Mouse (Mus musculus) small intestine, adult 2 months (tissue): ENCODE results near the gene Armc7. TPM values are rescaled to one million over a fixed set of nuclear protein-coding genes. Genes with fewer than 3 reads are reported as not detected.

Experiments used
- H3K27ac ChIP-seq: fragments of 200-500 bp; 2 replicates; pipeline ENCODE4 v1.5.1; 2012; ENCODE audit warnings: low read depth, low read length, control low read depth, inconsistent platforms; ENCODE audit not compliant: insufficient read depth
- H3K27me3 ChIP-seq: fragments of 200-500 bp; 2 replicates; pipeline ENCODE4 v1.6.1; 2012; ENCODE audit warnings: mild to moderate bottlenecking, moderate library complexity, low read length, inconsistent platforms; ENCODE audit not compliant: control insufficient read depth, insufficient read depth
- H3K36me3 ChIP-seq: fragments of 200-500 bp; 2 replicates; pipeline ENCODE4 v1.6.1; 2012; ENCODE audit warnings: mild to moderate bottlenecking, low read length, control low read depth, inconsistent platforms; ENCODE audit not compliant: control insufficient read depth, insufficient read depth
- H3K4me1 ChIP-seq: fragments of 200-500 bp; 2 replicates; pipeline ENCODE4 v1.6.1; 2012; ENCODE audit warnings: low read length, inconsistent platforms, mixed read lengths; ENCODE audit not compliant: control insufficient read depth, insufficient read depth, insufficient read length
- H3K4me3 ChIP-seq: fragments of 200-500 bp; 2 replicates; pipeline ENCODE4 v1.5.1; 2012; ENCODE audit warnings: low read depth, mild to moderate bottlenecking, control low read depth, inconsistent platforms, low read length, moderate library complexity
- CTCF ChIP-seq: fragments of 200-500 bp; IDR thresholded peaks from 2 replicates; pipeline ENCODE4 v1.5.1; 2012; ENCODE audit warnings: low read depth, mild to moderate bottlenecking, control low read depth, inconsistent platforms, low read length, moderate library complexity, mixed read lengths; ENCODE audit not compliant: insufficient replicate concordance, insufficient read length; ENCODE audit errors: extremely low read depth
- POLR2A ChIP-seq: fragments of 200-500 bp; IDR thresholded peaks from 2 replicates; pipeline ENCODE4 v1.6.1; 2012; ENCODE audit warnings: low read depth, mild to moderate bottlenecking, control low read depth, inconsistent platforms, low read length, moderate library complexity
- WGBS: fragments of 180-500 bp; shearing (Covaris S2); methylation state at CpG from one replicate; pipeline ENCODE4 v1.1.7; 2018; 5-methylcytosine and 5-hydroxymethylcytosine counted together
- polyA plus RNA-seq: library from polyadenylated mRNA; depleted of rRNA; stranded (reverse); fragments of >200 nt; gene quantifications from 2 replicates; pipeline ENCODE4 v1.2.3, GENCODE M21; 2012

The Armc7 gene
- polyA plus RNA-seq, 1 experiment = 16.3 TPM

- Histone ChIP-seq H3K27me3 (no peaks in the 10 kb centered on the region), H3K27ac (peak within 1 kb of the TSS; percentile 97), H3K4me1 (peaks cover 15% of the 10 kb centered on the region; the same call in 1 of the 2 replicates), H3K36me3 (no peaks in the 10 kb centered on the region), H3K4me3 (peak within 1 kb of the TSS; percentile 76)
- under 1% methylated on average over 24 of the region's 24 CpGs for WGBS
- TF ChIP-seq CTCF = no peak
- TF ChIP-seq POLR2A = peak; percentile 100
These were observed 38.8 kb downstream of the Armc7 start, which contains the start of gene Jpt1 for GRCm38 (mm10) chr11:115514238-115514663. TSS of gene Jpt1 (minus strand) at chr11:115514387.

DNA sequence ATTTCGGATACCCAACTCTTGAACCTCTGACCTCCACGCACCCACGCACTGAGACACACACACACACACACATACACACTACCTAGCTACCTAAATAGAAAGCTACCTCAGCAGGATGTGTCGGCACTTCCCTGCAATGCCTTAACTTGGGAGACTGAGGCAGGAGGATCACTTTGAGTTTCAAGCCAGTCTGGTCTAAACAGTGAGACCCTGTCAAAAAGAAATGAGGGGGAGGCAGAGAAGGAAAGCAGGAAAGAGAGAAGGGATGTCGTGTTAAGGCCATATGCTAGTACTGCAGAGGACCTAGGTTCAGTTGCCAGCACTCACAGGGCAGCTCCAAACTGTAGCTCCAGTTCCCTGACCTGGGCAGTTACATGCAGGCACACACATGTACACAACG, 39.6 kb downstream of the Armc7 start:
- Histone ChIP-seq H3K36me3 (no peaks in the 10 kb centered on the region), H3K27ac (no peak overlapping the region), H3K4me3 (no peak overlapping the region), H3K4me1 (peaks cover 15% of the 10 kb centered on the region; the same call in 1 of the 2 replicates), H3K27me3 (no peaks in the 10 kb centered on the region)
- 62% methylated on average over 6 of the region's 6 CpGs for WGBS
- TF ChIP-seq CTCF = no peak
- no peak for TF ChIP-seq POLR2A

- no peak overlapping the region for H3K27ac ChIP-seq
- no peaks in the 10 kb centered on the region for H3K27me3 ChIP-seq
- H3K4me1 ChIP-seq = peaks cover 6% of the 10 kb centered on the region; the same call in 1 of the 2 replicates
- no peak overlapping the region for H3K4me3 ChIP-seq
- WGBS = 70% methylated on average over 5 of the region's 5 CpGs
- no peak for TF ChIP-seq POLR2A
- no peak for TF ChIP-seq CTCF
- no peaks in the 10 kb centered on the region for H3K36me3 ChIP-seq
These were observed 41.5 kb downstream of the Armc7 start for GRCm38 (mm10) chr11:115516942-115517341.

GRCm38 (mm10) chr11:115518693-115519092, 43.2 kb downstream of the Armc7 start:
- Histone ChIP-seq H3K27ac (no peak overlapping the region), H3K36me3 (peaks cover 7% of the 10 kb centered on the region; the same call in 1 of the 2 replicates), H3K4me3 (no peak overlapping the region), H3K27me3 (no peaks in the 10 kb centered on the region), H3K4me1 (peaks cover 2% of the 10 kb centered on the region; the same call in 1 of the 2 replicates)
- WGBS = 76% methylated on average over 9 of the region's 9 CpGs
- TF ChIP-seq POLR2A (no peak), CTCF (no peak)

GRCm38 (mm10) chr11:115519581-115519980, 44.1 kb downstream of the Armc7 start:
- Histone ChIP-seq H3K4me3 (no peak overlapping the region), H3K36me3 (peaks cover 11% of the 10 kb centered on the region), H3K27ac (no peak overlapping the region), H3K27me3 (no peaks in the 10 kb centered on the region), H3K4me1 (peaks cover 2% of the 10 kb centered on the region; the same call in 1 of the 2 replicates)
- TF ChIP-seq POLR2A (no peak), CTCF (no peak)
- WGBS = 83% methylated on average over 3 of the region's 3 CpGs

GRCm38 (mm10) chr11:115520218-115520617, 44.8 kb downstream of the Armc7 start:
- Histone ChIP-seq H3K4me3 (no peak overlapping the region), H3K27me3 (no peaks in the 10 kb centered on the region), H3K4me1 (no peaks in the 10 kb centered on the region), H3K36me3 (peaks cover 14% of the 10 kb centered on the region), H3K27ac (no peak overlapping the region)
- 87% methylated on average over 2 of the region's 2 CpGs for WGBS
- no peak for TF ChIP-seq POLR2A

DNA sequence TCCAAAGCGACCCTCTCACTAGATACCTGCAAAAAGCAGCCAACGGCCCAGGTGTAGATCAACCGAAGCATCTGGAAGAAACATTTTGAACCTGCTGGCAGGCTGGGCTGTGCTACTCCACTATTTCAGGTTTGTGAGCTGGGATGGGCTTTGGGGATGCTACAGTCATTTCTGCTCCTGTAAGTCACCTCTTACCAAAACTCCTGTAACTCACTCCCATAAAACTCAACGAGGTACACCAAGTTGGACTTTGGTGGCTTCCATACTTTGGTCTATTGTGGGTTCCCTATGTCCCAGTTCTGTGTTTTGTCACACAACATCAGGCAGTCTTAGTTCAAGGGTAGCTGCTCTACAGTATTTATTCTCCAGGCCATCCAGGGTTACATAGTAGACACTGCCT, 45.6 kb downstream of the Armc7 start:
- peaks cover 22% of the 10 kb centered on the region for H3K36me3 ChIP-seq
- no peak for TF ChIP-seq CTCF
- TF ChIP-seq POLR2A = no peak
- H3K4me1 ChIP-seq = no peaks in the 10 kb centered on the region
- H3K27me3 ChIP-seq = no peaks in the 10 kb centered on the region
- no peak overlapping the region for H3K27ac ChIP-seq
- WGBS = 74% methylated on average over 4 of the region's 4 CpGs
- no peak overlapping the region for H3K4me3 ChIP-seq

GRCm38 (mm10) chr11:115522238-115522637, 46.8 kb downstream of the Armc7 start:
- Histone ChIP-seq H3K4me3 (no peak overlapping the region), H3K36me3 (peaks cover 31% of the 10 kb centered on the region), H3K4me1 (no peaks in the 10 kb centered on the region), H3K27ac (no peak overlapping the region), H3K27me3 (no peaks in the 10 kb centered on the region)
- no peak for TF ChIP-seq CTCF
- TF ChIP-seq POLR2A = no peak
- 73% methylated on average over 2 of the region's 2 CpGs for WGBS
